Mouse (Mus musculus) midbrain, postnatal 0 days (tissue): ENCODE data around the gene Yy1. TPM values are rescaled to one million over a fixed set of nuclear protein-coding genes. Genes with fewer than 3 reads are reported as not detected.

ENCODE experiments used
- ATAC-seq: fragments of 200-750 bp; cut with Nextera tagmentation; 2 replicates; pipeline ENCODE4 v1.8.0; 2017; ENCODE audit warnings: moderate number of reproducible peaks, mild to moderate bottlenecking, moderate TSS enrichment, moderate library complexity; ENCODE audit not compliant: low FRiP score
- DNase-seq: peaks from one replicate; pipeline ENCODE4 v3.0.0-alpha.2; 2015; ENCODE audit warnings: low spot score
- H3K27ac ChIP-seq: fragments of 300-500 bp; sonication (generic); 2 replicates; pipeline ENCODE4 v1.5.1; 2014; ENCODE audit warnings: low read depth, mild to moderate bottlenecking, low read length, mixed read lengths
- H3K27me3 ChIP-seq: fragments of 300-500 bp; sonication (generic); 2 replicates; pipeline ENCODE4 v1.6.1; 2014; ENCODE audit warnings: low read length, control low read depth, mixed read lengths; ENCODE audit not compliant: insufficient read depth
- H3K36me3 ChIP-seq: fragments of 300-500 bp; sonication (generic); 2 replicates; pipeline ENCODE4 v1.6.1; 2014; ENCODE audit warnings: low read length, control low read depth, mixed read lengths; ENCODE audit not compliant: insufficient read depth
- H3K4me1 ChIP-seq: fragments of 300-500 bp; sonication (generic); 2 replicates; pipeline ENCODE4 v1.6.1; 2014; ENCODE audit warnings: mild to moderate bottlenecking, control low read depth, antibody characterized with exemption, low read length, mixed read lengths; ENCODE audit not compliant: insufficient read depth
- H3K4me2 ChIP-seq: fragments of 300-500 bp; sonication (generic); 2 replicates; pipeline ENCODE4 v1.6.1; 2014; ENCODE audit warnings: low read depth, mild to moderate bottlenecking, low read length, mixed read lengths; ENCODE audit not compliant: poor library complexity, severe bottlenecking
- H3K4me3 ChIP-seq: fragments of 300-500 bp; sonication (generic); 2 replicates; pipeline ENCODE4 v1.5.1; 2014; ENCODE audit warnings: low read depth, mild to moderate bottlenecking, low read length, moderate library complexity
- H3K9ac ChIP-seq: fragments of 300-500 bp; sonication (generic); replicated peaks from 2 replicates; pipeline ENCODE4 v1.6.1; 2014; ENCODE audit warnings: mild to moderate bottlenecking, low read length, moderate library complexity, mixed read lengths; ENCODE audit not compliant: poor library complexity, severe bottlenecking
- H3K9me3 ChIP-seq: fragments of 300-500 bp; sonication (generic); 2 replicates; pipeline ENCODE4 v1.6.1; 2016; ENCODE audit warnings: low read length, control low read depth
- CTCF ChIP-seq: IDR thresholded peaks from 2 replicates; pipeline ENCODE4 v1.5.1; 2016; ENCODE audit warnings: antibody characterized with exemption, mild to moderate bottlenecking
- WGBS: fragments of 180-500 bp; shearing (Covaris S2); extraction: QIAGEN DNeasy Blood & Tissue Kit; methylation state at CpG from one replicate; pipeline ENCODE4 v1.1.7; 2014; 5-methylcytosine and 5-hydroxymethylcytosine counted together
- polyA plus RNA-seq: library from polyadenylated mRNA; unstranded; fragments of >200 nt; fragmentation: Nextera tagmentation; extraction: Ambion mirVana; gene quantifications from 2 replicates; pipeline ENCODE4 v1.2.1, GENCODE M21; 2015
- total RNA-seq: library from RNA; depleted of rRNA; stranded (reverse); fragments of >200 nt; gene quantifications from 2 replicates; pipeline ENCODE4 v1.2.3, GENCODE M21; 2014

The Yy1 gene
- total and polyA plus RNA-seq, 2 experiments from 2014 or later: 9.2 to 38.3 TPM

DNA sequence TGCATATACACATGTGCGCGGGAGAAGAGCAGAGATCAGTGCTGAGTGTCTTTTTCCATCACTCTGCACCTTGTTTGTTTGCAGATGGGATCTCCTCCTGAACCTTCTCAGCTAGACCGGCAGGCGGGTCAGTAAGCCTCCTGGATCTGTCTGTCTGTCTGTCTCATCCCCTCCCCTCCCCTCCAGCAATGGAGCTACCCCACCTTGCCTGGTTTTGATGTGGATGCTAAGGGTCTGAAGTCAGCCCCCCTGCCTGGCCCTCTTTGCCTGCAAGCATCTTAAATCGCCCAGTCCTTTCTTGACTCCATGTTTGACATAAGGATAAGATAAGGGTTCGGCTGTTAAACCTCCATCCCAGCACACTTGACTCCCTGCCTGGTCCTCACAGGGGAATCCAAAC, 32.8 kb upstream of the Yy1 start:
- H3K27ac ChIP-seq: no peak overlapping the region
- no peaks in the 10 kb centered on the region for H3K4me1 ChIP-seq
- no peak overlapping the region for H3K9ac ChIP-seq
- no peak for ATAC-seq
- TF ChIP-seq CTCF: no peak
- H3K9me3 ChIP-seq: no peaks in the 10 kb centered on the region
- 88% methylated on average over 6 of the region's 6 CpGs for WGBS
- H3K4me2 ChIP-seq: no peak overlapping the region
- H3K36me3 ChIP-seq: no peaks in the 10 kb centered on the region
- no peak for DNase-seq
- no peaks in the 10 kb centered on the region for H3K27me3 ChIP-seq
- no peak overlapping the region for H3K4me3 ChIP-seq

GRCm38 (mm10) chr12:108760500-108761020, 32.2 kb upstream of the Yy1 start:
- no peak overlapping the region for H3K9ac ChIP-seq
- no peaks in the 10 kb centered on the region for H3K36me3 ChIP-seq
- no peaks in the 10 kb centered on the region for H3K9me3 ChIP-seq
- H3K27ac ChIP-seq: no peak overlapping the region
- H3K27me3 ChIP-seq: no peaks in the 10 kb centered on the region
- TF ChIP-seq CTCF: peak; percentile 48
- no peaks in the 10 kb centered on the region for H3K4me1 ChIP-seq
- no peak overlapping the region for H3K4me2 ChIP-seq
- DNase-seq (no peak), ATAC-seq (no peak)
- 71% methylated on average over 9 of the region's 9 CpGs for WGBS
- no peak overlapping the region for H3K4me3 ChIP-seq

DNA sequence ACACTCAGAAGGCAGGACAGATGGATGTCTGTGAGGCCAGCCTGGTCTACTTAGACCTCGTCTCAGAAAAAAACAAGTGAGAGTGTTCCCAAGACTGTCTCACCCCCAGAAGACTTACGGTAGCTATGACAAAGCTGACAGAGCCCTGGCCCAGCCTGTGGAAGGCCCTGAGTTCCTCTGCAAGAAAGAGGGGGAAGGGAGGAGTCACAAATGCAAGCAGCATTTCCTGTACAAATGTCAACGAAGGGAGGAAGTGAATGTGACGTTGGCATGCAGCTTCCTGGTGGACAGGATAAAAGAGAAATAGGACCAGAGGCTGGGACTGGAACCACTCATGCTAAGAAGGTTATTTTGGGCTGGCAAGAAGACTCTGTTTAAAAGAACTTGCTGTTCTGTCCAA, 31.6 kb upstream of the Yy1 start:
- H3K4me1 ChIP-seq: no peaks in the 10 kb centered on the region
- no peak for TF ChIP-seq CTCF
- no peak overlapping the region for H3K4me3 ChIP-seq
- no peak overlapping the region for H3K4me2 ChIP-seq
- DNase-seq (no peak), ATAC-seq (no peak)
- no peaks in the 10 kb centered on the region for H3K27me3 ChIP-seq
- H3K27ac ChIP-seq: no peak overlapping the region
- H3K9ac ChIP-seq: no peak overlapping the region
- H3K36me3 ChIP-seq: no peaks in the 10 kb centered on the region
- 77% methylated on average over 4 of the region's 4 CpGs for WGBS
- H3K9me3 ChIP-seq: no peaks in the 10 kb centered on the region

DNA sequence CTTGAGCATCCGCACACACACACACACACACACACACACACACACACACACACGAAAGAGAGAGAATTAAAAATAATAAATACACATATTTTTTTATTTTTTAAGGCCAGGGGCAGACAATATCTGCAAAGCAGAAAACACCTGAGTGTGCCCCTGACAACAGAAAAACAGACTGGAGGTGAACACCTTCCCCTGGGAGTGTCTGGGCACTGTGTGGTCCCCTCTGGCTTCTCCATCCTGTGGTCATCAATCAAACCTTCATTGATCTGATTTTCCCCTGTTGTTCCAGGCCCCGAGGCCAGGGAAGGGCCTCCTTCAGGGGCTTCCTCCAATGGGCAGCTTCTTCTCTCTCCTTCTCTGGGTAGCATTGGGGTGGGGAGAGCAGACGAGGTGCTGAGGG, 31.1 kb upstream of the Yy1 start:
- Histone ChIP-seq H3K27me3 (no peaks in the 10 kb centered on the region), H3K36me3 (no peaks in the 10 kb centered on the region), H3K27ac (no peak overlapping the region), H3K4me2 (no peak overlapping the region), H3K4me3 (no peak overlapping the region), H3K9ac (no peak overlapping the region), H3K4me1 (no peaks in the 10 kb centered on the region), H3K9me3 (no peaks in the 10 kb centered on the region)
- no peak for DNase-seq
- WGBS: 86% methylated on average over 4 of the region's 4 CpGs
- no peak for TF ChIP-seq CTCF
- no peak for ATAC-seq

DNA sequence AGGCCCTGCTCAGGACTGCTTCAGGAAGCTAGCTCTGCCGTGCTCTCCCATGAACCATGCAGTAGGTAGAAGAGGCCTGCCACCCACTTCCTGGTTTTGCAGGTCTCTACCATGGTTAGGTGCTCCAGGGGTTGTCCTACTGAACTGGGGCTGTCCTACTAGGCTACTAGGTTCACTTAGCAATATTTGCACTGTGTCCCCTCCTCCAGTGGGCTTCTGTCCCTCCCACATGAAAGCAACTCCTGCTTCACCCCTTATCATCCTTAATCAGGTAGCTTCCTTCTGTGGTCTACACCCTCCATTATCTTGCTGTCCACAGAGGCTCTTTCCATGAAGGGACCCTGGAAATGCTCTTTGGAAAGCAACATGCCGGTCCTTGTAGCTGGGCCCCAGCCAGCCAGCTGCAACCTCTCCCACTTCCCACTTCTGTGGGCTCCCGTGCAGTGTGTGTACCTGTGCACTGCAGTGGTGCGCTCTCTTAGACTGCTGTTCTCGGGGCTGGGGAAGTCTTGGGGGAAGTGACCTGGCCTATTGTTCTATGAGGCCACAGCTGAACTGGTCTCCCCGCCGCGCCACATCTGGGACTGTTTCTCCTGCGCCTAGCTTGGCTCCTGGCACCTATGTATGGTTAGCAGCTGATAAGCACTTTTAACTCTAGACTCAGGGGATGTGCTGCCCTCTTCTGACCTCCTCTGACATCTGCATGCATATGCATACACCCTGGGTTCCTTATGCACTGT, 29.5 kb upstream of the Yy1 start:
- Histone ChIP-seq H3K9ac (no peak overlapping the region), H3K36me3 (no peaks in the 10 kb centered on the region), H3K4me1 (no peaks in the 10 kb centered on the region), H3K9me3 (no peaks in the 10 kb centered on the region), H3K4me2 (no peak overlapping the region), H3K4me3 (no peak overlapping the region), H3K27ac (no peak overlapping the region), H3K27me3 (no peaks in the 10 kb centered on the region)
- TF ChIP-seq CTCF: peak; percentile 53
- WGBS: 66% methylated on average over 9 of the region's 9 CpGs
- DNase-seq (no peak), ATAC-seq (no peak)

- H3K4me1 ChIP-seq: no peaks in the 10 kb centered on the region
- TF ChIP-seq CTCF: no peak
- H3K9ac ChIP-seq: no peak overlapping the region
- H3K36me3 ChIP-seq: no peaks in the 10 kb centered on the region
- no peaks in the 10 kb centered on the region for H3K9me3 ChIP-seq
- H3K4me2 ChIP-seq: peak overlapping the region; percentile 18; the same call in 1 of the 2 replicates
- H3K27me3 ChIP-seq: no peaks in the 10 kb centered on the region
- 73% methylated on average over 22 of the region's 22 CpGs for WGBS
- DNase-seq (no peak), ATAC-seq (no peak)
- no peak overlapping the region for H3K27ac ChIP-seq
- H3K4me3 ChIP-seq: no peak overlapping the region
These were observed 27.7 kb upstream of the Yy1 start for GRCm38 (mm10) chr12:108764917-108765678.
